Mouse (Mus musculus) ES-E14 (cell line): ENCODE data around the gene Ddx39. TPM values are rescaled to one million over a fixed set of nuclear protein-coding genes. Genes with fewer than 3 reads are reported as not detected.

Source experiments
- DNase-seq: peaks from one replicate; pipeline ENCODE4 v3.0.0-alpha.2; 2013; ENCODE audit warnings: low read depth, low spot score
- H3K27ac ChIP-seq: 2 replicates; pipeline ENCODE4 v1.5.1; 2012; ENCODE audit warnings: low read depth, mild to moderate bottlenecking, low read length, moderate library complexity, mixed read lengths; ENCODE audit not compliant: poor library complexity, insufficient read depth, severe bottlenecking
- H3K36me3 ChIP-seq: 2 replicates; pipeline ENCODE4 v1.6.1; 2012; ENCODE audit warnings: mild to moderate bottlenecking, low read length, moderate library complexity, mixed read lengths; ENCODE audit not compliant: control insufficient read depth, poor library complexity, insufficient read depth, severe bottlenecking
- H3K4me1 ChIP-seq, 2 experiments: fragments of 150-350 bp in 1 of 2; sonication (generic) in 1 of 2; 2 replicates each; pipeline ENCODE4 v1.6.1; 2012; ENCODE audit warnings: low read length in 2 of 2, mild to moderate bottlenecking in 1 of 2, mixed read lengths in 1 of 2; ENCODE audit not compliant: control insufficient read depth in 2 of 2, insufficient read depth in 2 of 2, poor library complexity in 1 of 2
- H3K4me3 ChIP-seq, 2 experiments: fragments of 150-350 bp in 1 of 2; sonication (generic) in 1 of 2; 2 replicates each; pipeline ENCODE4 v1.5.1; 2012; ENCODE audit warnings: low read length in 2 of 2, low read depth in 1 of 2, mild to moderate bottlenecking in 1 of 2, mixed read lengths in 1 of 2; ENCODE audit not compliant: insufficient read depth in 1 of 2, poor library complexity in 1 of 2, severe bottlenecking in 1 of 2
- H3K9ac ChIP-seq: 2 replicates; pipeline ENCODE4 v1.6.1; 2012; ENCODE audit warnings: low read depth, mild to moderate bottlenecking, low read length, mixed read lengths; ENCODE audit not compliant: poor library complexity, insufficient read depth, severe bottlenecking
- H3K9me3 ChIP-seq: fragments of 150-350 bp; sonication (generic); 2 replicates; pipeline ENCODE4 v1.6.1; 2012; ENCODE audit warnings: low read depth, mild to moderate bottlenecking, low read length; ENCODE audit not compliant: control insufficient read depth, insufficient read depth
- CHD2 ChIP-seq: IDR thresholded peaks from 2 replicates; pipeline ENCODE4 v1.6.1; 2014; ENCODE audit warnings: mild to moderate bottlenecking, low read depth, low read length, inconsistent platforms
- HCFC1 ChIP-seq: IDR thresholded peaks from 2 replicates; pipeline ENCODE4 v1.6.1; 2012; ENCODE audit warnings: low read length, inconsistent platforms, borderline replicate concordance; ENCODE audit not compliant: insufficient read depth
- MAFK ChIP-seq: IDR thresholded peaks from 2 replicates; pipeline ENCODE4 v1.6.1; 2014; ENCODE audit warnings: mild to moderate bottlenecking, low read depth, low read length, inconsistent platforms; ENCODE audit not compliant: insufficient read depth
- ZC3H11A ChIP-seq: IDR thresholded peaks from 2 replicates; pipeline ENCODE4 v1.6.1; 2012; ENCODE audit warnings: low read depth, mild to moderate bottlenecking, inconsistent platforms, low read length, borderline replicate concordance
- ZNF384 ChIP-seq: IDR thresholded peaks from 2 replicates; pipeline ENCODE4 v1.6.1; 2012; ENCODE audit warnings: low read depth, low read length, inconsistent platforms
- in situ Hi-C, 2 experiments: fragments of 600-800 bp; cut with MboI; formaldehyde crosslinking; loops; one replicate each; pipeline ENCODE4 v1.15.1; 2025; ENCODE audit warnings: low sequenced_read_pairs in 2 of 2, inconsistent platforms in 1 of 2; ENCODE audit not compliant: unreplicated experiment in 2 of 2
- total RNA-seq: library from RNA; depleted of rRNA; stranded (reverse); fragments of 300-350 nt; gene quantifications from 2 replicates; pipeline ENCODE4 v1.2.3, GENCODE M21; 2012

Ddx39 gene
- total RNA-seq, 1 experiment = 324 TPM

DNA sequence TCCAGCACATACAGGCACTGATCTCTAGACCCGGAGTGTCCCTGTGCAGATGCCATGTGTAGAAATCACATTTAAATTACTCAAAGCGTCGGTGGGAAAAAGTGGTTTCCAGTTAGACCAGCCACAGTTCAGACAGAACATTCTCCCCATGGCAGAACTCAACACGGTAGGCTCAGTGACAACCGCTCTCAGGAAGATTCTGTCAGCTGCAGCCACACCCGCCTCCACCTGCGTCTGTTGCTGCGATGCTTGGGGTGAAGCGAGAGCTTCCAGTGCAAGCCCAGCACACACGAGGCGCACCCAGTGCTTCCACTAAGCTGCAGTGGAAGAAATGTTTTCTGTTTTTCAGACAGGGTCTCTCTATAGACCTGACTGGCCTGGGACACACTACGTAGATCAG is 35.1 kb upstream of the Ddx39 start:
- H3K9me3 ChIP-seq = no peaks in the 10 kb centered on the region
- no peaks in the 10 kb centered on the region for H3K4me1 ChIP-seq
- TF ChIP-seq MAFK = no peak
- TF ChIP-seq ZC3H11A = no peak
- TF ChIP-seq CHD2 = no peak
- no peak for TF ChIP-seq HCFC1
- TF ChIP-seq ZNF384 = no peak
- in situ Hi-C loops = no loop called here
- no peak overlapping the region for H3K9ac ChIP-seq
- no peak overlapping the region for H3K4me3 ChIP-seq
- no peak for DNase-seq
- peaks cover 11% of the 10 kb centered on the region; the same call in 1 of the 2 replicates for H3K36me3 ChIP-seq
- no peak overlapping the region for H3K27ac ChIP-seq

DNA sequence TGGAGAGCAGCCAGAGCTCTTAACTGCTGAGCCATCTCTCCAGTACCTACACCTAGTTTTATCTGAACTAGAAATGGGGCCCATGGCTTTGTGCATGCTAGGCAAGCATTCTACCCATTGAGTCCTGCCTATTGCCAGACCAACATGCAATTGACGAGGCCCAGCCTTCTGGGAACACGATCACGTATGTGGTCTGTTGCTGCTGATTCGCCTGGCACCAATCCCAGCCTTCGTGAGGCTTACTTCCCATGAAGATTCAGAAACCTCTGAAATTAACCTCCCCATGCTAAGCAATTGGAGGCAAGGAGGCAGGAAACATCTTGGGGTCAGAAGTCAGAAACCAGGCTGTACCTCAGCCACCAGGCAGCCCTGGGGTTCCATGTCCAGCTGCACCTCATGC is 34.4 kb upstream of the Ddx39 start:
- Histone ChIP-seq H3K4me3 (no peak overlapping the region), H3K9me3 (no peaks in the 10 kb centered on the region), H3K9ac (no peak overlapping the region), H3K36me3 (peaks cover 11% of the 10 kb centered on the region; the same call in 1 of the 2 replicates), H3K4me1 (no peaks in the 10 kb centered on the region), H3K27ac (no peak overlapping the region)
- no peak for TF ChIP-seq CHD2
- TF ChIP-seq ZNF384 = no peak
- no peak for TF ChIP-seq HCFC1
- TF ChIP-seq MAFK = no peak
- TF ChIP-seq ZC3H11A = no peak
- in situ Hi-C loops = no loop called here
- no peak for DNase-seq

DNA sequence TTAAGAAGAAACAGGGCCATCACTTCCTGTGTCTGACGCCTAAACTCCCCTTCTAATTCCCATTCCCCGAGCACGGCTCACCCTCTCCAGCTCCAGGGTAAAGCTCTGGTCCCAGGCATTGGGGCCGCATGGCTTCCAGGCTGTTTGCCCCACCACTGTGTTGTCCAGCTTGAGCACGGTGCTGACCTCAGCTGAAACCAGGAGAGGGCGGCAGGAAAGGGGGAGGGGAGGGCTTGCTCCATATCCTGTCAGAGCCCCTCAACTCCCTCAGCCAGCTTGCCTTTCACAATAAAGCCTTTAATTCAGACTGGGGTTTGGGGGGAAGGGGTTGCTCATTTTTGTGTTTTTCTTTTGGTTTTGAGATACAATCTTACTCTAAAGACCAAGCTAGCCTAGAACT is 33.9 kb upstream of the Ddx39 start:
- in situ Hi-C loops = no loop called here
- DNase-seq = no peak
- H3K4me3 ChIP-seq = no peak overlapping the region
- H3K36me3 ChIP-seq = peaks cover 11% of the 10 kb centered on the region; the same call in 1 of the 2 replicates
- TF ChIP-seq MAFK = no peak
- no peak for TF ChIP-seq ZNF384
- no peak for TF ChIP-seq HCFC1
- no peak for TF ChIP-seq CHD2
- TF ChIP-seq ZC3H11A = no peak
- no peaks in the 10 kb centered on the region for H3K4me1 ChIP-seq
- H3K9ac ChIP-seq = no peak overlapping the region
- no peak overlapping the region for H3K27ac ChIP-seq
- H3K9me3 ChIP-seq = no peaks in the 10 kb centered on the region

GRCm38 (mm10) chr8:83684517-83684916 is 30.5 kb upstream of the Ddx39 start:
- TF ChIP-seq ZNF384 (no peak), HCFC1 (no peak), CHD2 (no peak), MAFK (no peak), ZC3H11A (no peak)
- no peak overlapping the region for H3K4me3 ChIP-seq
- no peak overlapping the region for H3K9ac ChIP-seq
- in situ Hi-C loops = no loop called here
- no peak overlapping the region for H3K27ac ChIP-seq
- H3K9me3 ChIP-seq = no peaks in the 10 kb centered on the region
- no peak for DNase-seq
- peaks cover 5% of the 10 kb centered on the region; the same call in 1 of the 2 replicates for H3K36me3 ChIP-seq
- no peaks in the 10 kb centered on the region for H3K4me1 ChIP-seq

- Histone ChIP-seq H3K9me3 (no peaks in the 10 kb centered on the region), H3K27ac (no peak overlapping the region), H3K4me3 (no peak overlapping the region), H3K9ac (no peak overlapping the region), H3K4me1 (peaks cover 0 to 8% of the 10 kb centered on the region in 2 experiments; a peak in 1 of 4 replicates), H3K36me3 (peaks cover 6% of the 10 kb centered on the region; the same call in 1 of the 2 replicates)
- in situ Hi-C loops = no loop called here
- no peak for DNase-seq
- no peak for TF ChIP-seq CHD2
- TF ChIP-seq MAFK = no peak
- no peak for TF ChIP-seq ZC3H11A
- TF ChIP-seq HCFC1 = no peak
- TF ChIP-seq ZNF384 = no peak
Observed at GRCm38 (mm10) chr8:83689264-83689663, 25.7 kb upstream of the Ddx39 start.
